Mouse (Mus musculus): Measurements from ENCODE around the gene Mtx2.

DNA sequence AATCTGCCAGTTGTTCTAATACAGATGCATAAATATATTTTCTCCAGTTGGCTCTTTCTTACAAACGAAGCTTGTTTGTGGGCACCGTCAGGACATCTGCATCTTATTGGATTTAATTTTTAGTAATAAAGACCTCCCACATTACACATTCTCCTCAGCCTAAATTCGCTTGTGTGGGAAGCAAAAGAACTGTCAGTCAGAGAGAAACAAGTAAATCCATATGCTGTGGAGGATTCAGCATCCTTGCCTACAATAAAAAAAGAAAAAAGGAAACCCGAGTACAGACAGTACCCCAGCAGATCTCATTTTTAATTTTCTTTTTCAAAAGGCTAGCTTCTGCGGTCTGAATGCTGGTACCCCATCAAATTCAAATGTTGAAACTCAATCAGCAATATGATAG is 2.9 kb upstream of the Mtx2 start:
- TF ChIP-seq CTCF (IDR thresholded peaks at IDR 0.05; ENCODE audit: extremely low read depth, insufficient read depth, insufficient read length, insufficient replicate concordance) (no peak), POLR2A (IDR thresholded peaks at IDR 0.05; ENCODE audit: low read depth, low read length) (no peak)

Data from spleen, adult 2 months (tissue).